Mouse (Mus musculus) kidney, postnatal 0 days (tissue): Measurements from ENCODE around the gene Sh3glb2. TPM values are rescaled to one million over a fixed set of nuclear protein-coding genes. Genes with fewer than 3 reads are reported as not detected.

Experiments
- ATAC-seq: fragments of 200-750 bp; cut with Nextera tagmentation; replicated peaks from 2 replicates; pipeline ENCODE4 v1.8.0; 2017; ENCODE audit warnings: low read depth, moderate number of reproducible peaks, moderate TSS enrichment, moderate library complexity; ENCODE audit not compliant: low FRiP score
- DNase-seq: peaks from one replicate; pipeline ENCODE4 v3.0.0-alpha.2; 2016; ENCODE audit warnings: low spot score
- H3K27ac ChIP-seq: fragments of 300-500 bp; sonication (generic); 2 replicates; pipeline ENCODE4 v1.5.1; 2014; ENCODE audit warnings: mild to moderate bottlenecking
- H3K27me3 ChIP-seq: fragments of 300-500 bp; sonication (generic); 2 replicates; pipeline ENCODE4 v1.6.1; 2014; ENCODE audit warnings: low read length, mixed read lengths; ENCODE audit not compliant: insufficient read depth
- H3K36me3 ChIP-seq: fragments of 300-500 bp; sonication (generic); 2 replicates; pipeline ENCODE4 v1.6.1; 2014; ENCODE audit warnings: low read length, mixed read lengths; ENCODE audit not compliant: insufficient read depth
- H3K4me1 ChIP-seq: fragments of 300-500 bp; sonication (generic); replicated peaks from 2 replicates; pipeline ENCODE4 v1.6.1; 2014; ENCODE audit warnings: antibody characterized with exemption, low read length, mixed read lengths; ENCODE audit not compliant: insufficient read depth
- H3K4me2 ChIP-seq: fragments of 300-500 bp; sonication (generic); 2 replicates; pipeline ENCODE4 v1.6.1; 2014; ENCODE audit warnings: mild to moderate bottlenecking, low read length, moderate library complexity, mixed read lengths
- H3K4me3 ChIP-seq: fragments of 300-500 bp; sonication (generic); replicated peaks from 2 replicates; pipeline ENCODE4 v1.5.1; 2014; ENCODE audit warnings: low read depth, low read length
- H3K9ac ChIP-seq: fragments of 300-500 bp; sonication (generic); 2 replicates; pipeline ENCODE4 v1.6.1; 2014; ENCODE audit warnings: low read depth, low read length
- H3K9me3 ChIP-seq: fragments of 300-500 bp; sonication (generic); replicated peaks from 2 replicates; pipeline ENCODE4 v1.6.1; 2016; ENCODE audit warnings: low read length, inconsistent platforms, mixed read lengths
- CTCF ChIP-seq: IDR thresholded peaks from 2 replicates; pipeline ENCODE4 v1.5.1; 2016; ENCODE audit warnings: antibody characterized with exemption, low read depth, mild to moderate bottlenecking, moderate library complexity
- whole genome bisulfite sequencing: fragments of 180-500 bp; shearing (Covaris S2); extraction: QIAGEN DNeasy Blood & Tissue Kit; methylation state at CpG from one replicate; pipeline ENCODE4 v1.1.7; 2014; 5-methylcytosine and 5-hydroxymethylcytosine counted together
- polyA plus RNA-seq: library from polyadenylated mRNA; unstranded; fragments of >200 nt; fragmentation: Nextera tagmentation; extraction: Ambion mirVana; gene quantifications from 2 replicates; pipeline ENCODE4 v1.2.1, GENCODE M21; 2015

Gene Sh3glb2
- polyA plus RNA-seq, 1 experiment from 2014 or later = 65.1 TPM

- Histone ChIP-seq H3K9me3 (no peaks in the 10 kb centered on the region), H3K36me3 (peaks cover 53% of the 10 kb centered on the region), H3K9ac (no peak overlapping the region), H3K27me3 (no peaks in the 10 kb centered on the region), H3K4me1 (no peaks in the 10 kb centered on the region), H3K4me2 (no peak overlapping the region), H3K27ac (no peak overlapping the region), H3K4me3 (no peak overlapping the region)
- 94% methylated on average over 9 of the region's 9 CpGs for WGBS
- ATAC-seq = no peak
- no peak for DNase-seq
- no peak for TF ChIP-seq CTCF
These were observed 43.3 kb upstream of the Sh3glb2 start for GRCm38 (mm10) chr2:30402351-30402826.

GRCm38 (mm10) chr2:30401581-30401980 is 42.4 kb upstream of the Sh3glb2 start:
- Histone ChIP-seq H3K9ac (no peak overlapping the region), H3K4me2 (no peak overlapping the region), H3K9me3 (no peaks in the 10 kb centered on the region), H3K36me3 (peaks cover 54% of the 10 kb centered on the region), H3K4me1 (no peaks in the 10 kb centered on the region), H3K4me3 (no peak overlapping the region), H3K27ac (no peak overlapping the region), H3K27me3 (no peaks in the 10 kb centered on the region)
- no peak for TF ChIP-seq CTCF
- ATAC-seq = no peak
- no peak for DNase-seq
- WGBS = 92% methylated on average over 1 of the region's 1 CpGs

- Histone ChIP-seq H3K36me3 (peaks cover 45% of the 10 kb centered on the region), H3K27ac (no peak overlapping the region), H3K4me2 (no peak overlapping the region), H3K9ac (no peak overlapping the region), H3K4me3 (no peak overlapping the region), H3K4me1 (no peaks in the 10 kb centered on the region), H3K9me3 (no peaks in the 10 kb centered on the region), H3K27me3 (no peaks in the 10 kb centered on the region)
- 56% methylated on average over 20 of the region's 20 CpGs for WGBS
- TF ChIP-seq CTCF = no peak
- ATAC-seq (no peak), DNase-seq (no peak)
These were observed 40.3 kb upstream of the Sh3glb2 start for GRCm38 (mm10) chr2:30399191-30400171.

GRCm38 (mm10) chr2:30397986-30398512 is 38.9 kb upstream of the Sh3glb2 start:
- H3K9ac ChIP-seq = no peak overlapping the region
- no peak overlapping the region for H3K4me2 ChIP-seq
- no peaks in the 10 kb centered on the region; the same call in 1 of the 2 replicates for H3K4me1 ChIP-seq
- no peaks in the 10 kb centered on the region for H3K9me3 ChIP-seq
- TF ChIP-seq CTCF = no peak
- no peak overlapping the region for H3K27ac ChIP-seq
- H3K36me3 ChIP-seq = peaks cover 38% of the 10 kb centered on the region
- DNase-seq (no peak), ATAC-seq (no peak)
- 87% methylated on average over 10 of the region's 10 CpGs for WGBS
- H3K27me3 ChIP-seq = no peaks in the 10 kb centered on the region
- no peak overlapping the region for H3K4me3 ChIP-seq

GRCm38 (mm10) chr2:30396246-30396645 is 37.1 kb upstream of the Sh3glb2 start:
- Histone ChIP-seq H3K9me3 (no peaks in the 10 kb centered on the region), H3K4me1 (no peaks in the 10 kb centered on the region; the same call in 1 of the 2 replicates), H3K9ac (no peak overlapping the region), H3K4me3 (no peak overlapping the region), H3K4me2 (no peak overlapping the region), H3K36me3 (peaks cover 31% of the 10 kb centered on the region), H3K27ac (no peak overlapping the region), H3K27me3 (no peaks in the 10 kb centered on the region)
- 88% methylated on average over 7 of the region's 7 CpGs for WGBS
- no peak for DNase-seq
- no peak for TF ChIP-seq CTCF
- ATAC-seq = no peak

- no peak for TF ChIP-seq CTCF
- 96% methylated on average over 7 of the region's 7 CpGs for WGBS
- no peaks in the 10 kb centered on the region; the same call in 1 of the 2 replicates for H3K4me1 ChIP-seq
- ATAC-seq = no peak
- H3K4me3 ChIP-seq = no peak overlapping the region
- H3K36me3 ChIP-seq = peaks cover 31% of the 10 kb centered on the region
- no peaks in the 10 kb centered on the region for H3K9me3 ChIP-seq
- no peak overlapping the region for H3K9ac ChIP-seq
- no peak overlapping the region for H3K4me2 ChIP-seq
- no peak overlapping the region for H3K27ac ChIP-seq
- no peak for DNase-seq
- H3K27me3 ChIP-seq = no peaks in the 10 kb centered on the region
These were observed 36.6 kb upstream of the Sh3glb2 start for GRCm38 (mm10) chr2:30395757-30396156.
